Mouse (Mus musculus) ES-E14 (cell line): Measurements from ENCODE around the gene Six4.

ENCODE experiments used
- CHD2 ChIP-seq: IDR thresholded peaks from 2 replicates; pipeline ENCODE4 v1.6.1; 2014; ENCODE audit warnings: mild to moderate bottlenecking, low read depth, low read length, inconsistent platforms
- ZNF384 ChIP-seq: IDR thresholded peaks from 2 replicates; pipeline ENCODE4 v1.6.1; 2012; ENCODE audit warnings: low read depth, low read length, inconsistent platforms

GRCm38 (mm10) chr12:73087086-73087485, 26.2 kb downstream of the Six4 start:
- TF ChIP-seq CHD2 (no peak), ZNF384 (no peak)
